Mouse (Mus musculus) layer of hippocampus, adult 8-10 months (tissue): Measurements from ENCODE around the gene Slc35g1. TPM values are rescaled to one million over a fixed set of nuclear protein-coding genes. Genes with fewer than 3 reads are reported as not detected.
"Not testable (repeated sequence)": the region's sequence is repeated elsewhere in the genome, so short reads cannot be mapped to it uniquely, and the experiment has no call there.

Experiments used
- DNase-seq, 2 experiments: peaks; one replicate each; pipeline ENCODE4 v3.0.0; 2022; ENCODE audit warnings: low spot score in 2 of 2
- total RNA-seq, 4 experiments: library from RNA; stranded (reverse); gene quantifications; 2 replicates each; pipeline ENCODE4 v1.2.4; 2022

Slc35g1 gene
- total RNA-seq, result 1 to 10 TPM; 2.1 to 2.4 (median 2.3) TPM

- peak in 1 of 2 experiments; percentile 7 for DNase-seq
These were observed at the start of gene Slc35g1 for GRCm38 (mm10) chr19:38395701-38396632. TSS of gene Slc35g1 (plus strand) at chr19:38395980.

- no peak for DNase-seq
These were observed 47.3 kb upstream of the Slc35g1 start for GRCm38 (mm10) chr19:38348271-38349012.

GRCm38 (mm10) chr19:38349013-38349341, 46.8 kb upstream of the Slc35g1 start:
- DNase-seq, result no peak

DNA sequence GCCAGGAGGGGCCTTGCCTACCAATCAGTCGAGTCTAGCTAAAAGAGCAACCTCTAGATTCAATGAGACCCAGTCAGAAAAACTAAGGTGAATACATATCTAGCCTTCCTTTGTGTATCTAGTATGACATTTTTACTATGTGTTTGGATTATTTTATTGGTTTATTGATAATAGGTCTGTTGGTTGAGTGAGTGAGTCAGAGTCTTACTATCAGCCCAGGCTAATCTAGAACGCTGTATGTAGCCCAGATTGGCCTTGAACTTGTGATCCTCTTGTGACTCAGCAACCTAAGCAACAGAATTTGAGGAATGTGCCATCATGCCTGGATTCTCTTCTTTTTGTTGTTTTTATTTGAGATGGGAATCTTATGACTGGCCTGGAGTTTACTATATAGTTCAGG, 44.6 kb upstream of the Slc35g1 start:
- DNase-seq, result no peak

GRCm38 (mm10) chr19:38351728-38352127, 44.1 kb upstream of the Slc35g1 start:
- no peak for DNase-seq

- peak; percentile 14 to 39 for DNase-seq
These were observed 43.2 kb upstream of the Slc35g1 start for GRCm38 (mm10) chr19:38352495-38353130.

DNA sequence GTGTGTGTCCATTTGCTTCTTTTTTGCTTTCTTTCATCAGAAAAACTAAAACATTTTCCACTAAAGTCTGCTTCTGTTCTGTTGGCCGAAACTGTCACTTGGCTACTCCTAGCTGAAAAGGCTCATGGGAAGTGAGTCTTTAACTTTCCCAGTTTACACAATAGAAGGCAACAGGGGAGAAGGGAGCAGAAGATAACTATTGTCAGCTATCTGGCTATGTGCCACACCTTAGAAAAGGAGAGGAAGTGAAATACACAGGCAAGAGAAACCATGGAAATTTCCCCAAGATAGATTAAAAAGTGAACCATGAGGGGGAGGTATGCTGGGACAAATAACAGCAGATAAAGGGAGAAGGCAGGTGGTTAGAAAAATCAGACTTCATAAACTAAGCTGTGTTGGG, 41.5 kb upstream of the Slc35g1 start:
- no peak for DNase-seq

DNA sequence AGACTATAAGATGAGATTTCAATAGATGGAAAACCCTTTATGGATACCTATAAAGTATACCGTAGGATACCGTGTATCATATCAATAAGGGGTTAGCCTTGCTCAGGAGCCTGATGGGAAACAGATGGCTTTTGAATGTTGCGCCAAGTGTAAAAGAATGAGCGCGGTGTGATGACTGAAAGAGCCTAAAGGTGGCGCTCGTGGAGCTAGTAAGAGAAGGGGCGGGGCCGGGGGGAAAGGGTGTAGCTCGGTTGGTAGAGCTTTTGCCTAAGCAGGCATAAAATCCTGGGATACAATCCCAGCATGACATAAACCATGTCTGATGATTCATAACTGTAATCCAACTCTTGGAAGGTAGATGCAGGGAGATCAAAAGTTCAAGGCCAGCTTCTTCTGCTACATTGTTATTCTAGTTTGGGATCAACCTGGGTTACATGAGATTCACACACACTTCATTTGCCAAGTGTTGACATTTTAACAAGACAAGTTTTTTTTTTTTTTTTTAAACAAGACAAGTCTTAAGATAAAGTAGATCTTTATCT, 40.9 kb upstream of the Slc35g1 start:
- no peak for DNase-seq

DNA sequence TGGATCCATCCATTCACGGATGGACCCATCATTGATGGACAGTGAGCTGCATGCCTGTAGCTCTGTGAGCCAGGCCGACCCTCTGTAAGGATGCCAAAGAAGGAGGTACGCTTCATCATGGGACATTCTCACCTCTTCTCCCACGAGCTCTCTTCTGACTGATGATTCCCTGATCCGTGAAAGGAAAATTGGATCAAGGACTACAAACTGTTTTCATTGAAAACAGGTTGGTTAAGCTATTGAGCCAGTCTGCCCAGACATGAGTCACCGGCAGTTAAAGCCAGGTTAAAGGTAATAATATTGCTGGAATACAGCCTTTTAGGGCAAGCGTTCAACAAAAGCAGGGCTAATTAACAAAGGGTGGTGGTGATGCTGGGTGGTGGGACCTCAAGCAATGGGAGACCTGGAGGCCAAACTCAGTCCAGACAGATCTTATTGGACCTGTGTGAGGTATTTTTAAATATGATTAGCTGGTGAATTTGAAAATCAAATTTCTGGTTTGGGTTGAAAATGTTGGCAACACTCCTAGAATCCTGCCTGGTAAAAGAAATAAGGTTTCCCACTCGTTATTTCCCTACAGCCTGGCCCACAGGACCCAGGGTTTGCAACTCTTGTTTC, 39.5 kb upstream of the Slc35g1 start:
- no peak for DNase-seq

DNA sequence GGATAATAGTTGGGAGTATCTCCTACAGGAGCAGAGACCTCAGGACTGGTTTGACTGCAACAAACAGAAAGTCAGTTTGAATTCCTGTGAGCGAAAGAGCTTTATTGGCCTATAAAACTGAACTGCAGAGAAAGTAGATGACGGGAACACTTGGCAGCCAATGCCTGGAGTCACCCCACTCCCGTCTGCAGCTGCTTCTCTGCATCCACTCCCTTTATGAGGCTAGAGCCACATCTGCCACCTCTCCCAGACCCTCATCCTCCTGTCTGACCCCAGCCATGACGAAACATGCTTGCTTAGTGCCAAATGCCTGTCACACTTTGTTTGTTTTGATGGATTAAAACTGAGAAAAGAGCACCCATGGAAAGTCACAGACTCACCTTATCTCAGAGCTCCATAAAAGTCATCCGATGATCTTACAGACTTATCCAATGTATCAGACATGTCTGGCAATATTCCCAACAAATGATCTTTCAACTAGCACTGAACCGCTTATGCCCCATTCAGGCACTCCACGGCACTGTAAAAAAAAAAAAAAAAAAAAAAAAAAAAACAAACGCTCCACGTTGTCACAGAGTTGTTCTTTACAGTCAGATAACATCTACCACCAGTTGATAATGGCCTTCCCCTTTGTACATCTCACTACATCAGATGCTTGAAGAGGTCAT, 37.7 kb upstream of the Slc35g1 start:
- no peak for DNase-seq

- DNase-seq, result no peak
These were observed 36.5 kb upstream of the Slc35g1 start for GRCm38 (mm10) chr19:38359287-38359686.

- no peak for DNase-seq
These were observed 33.9 kb upstream of the Slc35g1 start for GRCm38 (mm10) chr19:38361850-38362249.

DNA sequence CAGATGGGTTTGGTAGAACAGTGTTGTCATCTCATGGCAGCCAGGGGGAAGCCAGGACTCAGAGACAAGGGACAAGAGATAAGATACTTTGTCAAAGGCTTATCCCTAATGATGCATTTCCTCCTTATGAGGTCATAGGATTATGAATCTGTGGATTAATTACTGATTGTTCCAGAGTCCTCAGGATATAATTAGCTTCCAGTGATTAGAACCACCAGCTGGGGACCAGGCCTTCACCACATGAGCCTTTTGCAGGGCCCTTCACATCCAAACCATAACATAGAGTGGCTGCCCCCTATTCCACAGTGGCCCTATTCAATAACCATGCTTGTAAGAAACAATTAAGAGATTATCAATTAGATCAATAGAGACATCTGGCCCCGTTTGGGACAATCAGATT, 32.4 kb upstream of the Slc35g1 start:
- no peak for DNase-seq

DNA sequence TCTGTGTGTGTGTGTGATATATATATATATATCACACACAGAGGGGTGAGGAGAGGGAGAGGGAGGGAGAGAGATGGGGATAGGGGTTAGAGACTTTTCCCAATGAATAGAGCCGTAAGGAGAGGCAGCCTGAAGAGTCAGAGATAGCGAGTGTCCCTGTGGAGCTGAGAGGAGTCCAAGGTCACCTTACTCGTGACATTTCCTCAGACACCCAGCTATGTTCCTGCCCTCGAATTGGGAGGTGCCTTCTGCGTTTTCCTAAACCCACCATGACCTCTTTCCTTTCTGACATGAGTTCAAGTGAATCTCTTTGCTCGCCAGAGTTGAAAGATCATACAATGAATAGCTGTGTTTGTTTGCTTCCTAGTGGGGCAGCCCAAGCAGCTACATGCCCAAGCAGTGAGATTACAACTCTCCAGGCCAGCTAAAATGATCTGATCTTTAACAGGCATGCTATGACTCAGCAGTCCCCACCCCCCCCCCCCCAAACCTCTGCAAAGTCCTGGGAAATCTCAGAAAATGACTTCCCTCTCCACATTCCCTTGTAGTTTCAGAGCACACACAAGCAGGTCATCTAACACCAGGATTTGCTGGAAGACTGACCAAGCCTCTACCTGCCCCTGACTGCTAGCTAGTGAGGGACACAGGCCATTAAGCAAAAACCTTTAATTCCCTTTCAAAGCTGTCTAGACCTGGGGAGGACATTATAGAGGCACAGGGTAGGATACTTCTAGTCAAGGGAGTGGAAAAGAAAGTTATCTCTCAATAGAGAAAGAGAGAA, 31.7 kb upstream of the Slc35g1 start:
- no peak for DNase-seq

GRCm38 (mm10) chr19:38364939-38365614, 30.7 kb upstream of the Slc35g1 start:
- no peak for DNase-seq

DNA sequence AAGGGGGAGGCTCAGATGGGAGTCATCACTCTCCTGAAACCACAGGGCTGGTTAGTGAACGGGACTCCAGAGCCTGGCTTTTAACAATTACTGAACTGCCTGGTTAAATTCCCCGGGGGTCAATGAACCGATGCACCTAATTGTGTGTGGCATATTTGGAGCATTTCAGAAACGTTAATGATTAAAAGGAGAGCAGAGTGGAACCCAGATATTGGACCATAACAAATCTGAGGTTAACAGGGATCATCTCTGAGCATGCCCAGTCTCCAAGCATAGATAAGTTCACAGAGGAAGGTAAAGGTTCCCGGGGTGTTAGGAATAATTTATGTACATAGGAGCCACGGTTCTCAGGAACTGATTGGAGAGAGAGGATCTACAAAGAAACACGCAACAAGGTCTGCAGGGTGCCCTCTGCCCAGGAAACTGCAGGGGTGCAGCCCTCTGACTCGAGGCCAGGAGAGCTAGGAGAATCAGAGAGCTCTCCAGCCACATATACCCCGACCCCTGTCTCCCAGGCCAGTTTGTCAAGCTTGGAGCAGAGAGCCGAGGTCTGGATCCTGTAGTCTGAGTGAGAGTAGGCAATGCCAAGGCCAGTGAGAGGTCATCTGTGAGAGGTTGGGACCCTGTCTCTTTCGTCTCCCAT, 23.2 kb upstream of the Slc35g1 start:
- no peak for DNase-seq

- no peak for DNase-seq
These were observed 22.4 kb upstream of the Slc35g1 start for GRCm38 (mm10) chr19:38373371-38373770.

GRCm38 (mm10) chr19:38383769-38384168, 12.0 kb upstream of the Slc35g1 start:
- no peak for DNase-seq

- not testable (repeated sequence) for DNase-seq
These were observed 8.8 kb upstream of the Slc35g1 start for GRCm38 (mm10) chr19:38387021-38387420.
